Mouse (Mus musculus) midbrain, embryonic 14.5 days (tissue): Measurements from ENCODE around the gene Cdc34. TPM values are rescaled to one million over a fixed set of nuclear protein-coding genes. Genes with fewer than 3 reads are reported as not detected.

Experiments used
- ATAC-seq: fragments of 200-750 bp; cut with Nextera tagmentation; 2 replicates; pipeline ENCODE4 v1.8.0; 2017; ENCODE audit warnings: moderate number of reproducible peaks, moderate library complexity; ENCODE audit not compliant: low FRiP score, low TSS enrichment
- DNase-seq: peaks from one replicate; pipeline ENCODE4 v3.0.0-alpha.2; 2015
- H3K27ac ChIP-seq: fragments of 300-500 bp; sonication (generic); replicated peaks from 2 replicates; pipeline ENCODE4 v1.5.1; 2014; ENCODE audit warnings: mild to moderate bottlenecking, low read depth, low read length, moderate library complexity
- H3K27me3 ChIP-seq: fragments of 300-500 bp; sonication (generic); 2 replicates; pipeline ENCODE4 v1.6.1; 2014; ENCODE audit warnings: low read length, control low read depth, mixed read lengths; ENCODE audit not compliant: control insufficient read depth, insufficient read depth
- H3K36me3 ChIP-seq: fragments of 300-500 bp; sonication (generic); 2 replicates; pipeline ENCODE4 v1.6.1; 2014; ENCODE audit warnings: low read length, control low read depth; ENCODE audit not compliant: control insufficient read depth, insufficient read depth
- H3K4me1 ChIP-seq: fragments of 300-500 bp; sonication (generic); 2 replicates; pipeline ENCODE4 v1.6.1; 2014; ENCODE audit warnings: mild to moderate bottlenecking, antibody characterized with exemption, low read length, control low read depth; ENCODE audit not compliant: control insufficient read depth, insufficient read depth
- H3K4me2 ChIP-seq: fragments of 300-500 bp; sonication (generic); 2 replicates; pipeline ENCODE4 v1.6.1; 2014; ENCODE audit warnings: mild to moderate bottlenecking, low read length, moderate library complexity
- H3K4me3 ChIP-seq: fragments of 300-500 bp; sonication (generic); replicated peaks from 2 replicates; pipeline ENCODE4 v1.5.1; 2014; ENCODE audit warnings: low read depth, low read length
- H3K9ac ChIP-seq: fragments of 300-500 bp; sonication (generic); replicated peaks from 2 replicates; pipeline ENCODE4 v1.6.1; 2014; ENCODE audit warnings: mild to moderate bottlenecking, low read length, moderate library complexity
- H3K9me3 ChIP-seq: fragments of 300-500 bp; sonication (generic); 2 replicates; pipeline ENCODE4 v1.6.1; 2016; ENCODE audit warnings: low read length, control low read depth, mixed read lengths; ENCODE audit not compliant: control insufficient read depth
- WGBS: fragments of 180-500 bp; shearing (Covaris S2); extraction: QIAGEN DNeasy Blood & Tissue Kit; methylation state at CpG from one replicate; pipeline ENCODE4 v1.1.7; 2014; 5-methylcytosine and 5-hydroxymethylcytosine counted together
- polyA plus RNA-seq: library from polyadenylated mRNA; unstranded; fragments of >200 nt; fragmentation: Nextera tagmentation; extraction: Ambion mirVana; gene quantifications from 2 replicates; pipeline ENCODE4 v1.2.1, GENCODE M21; 2014

Cdc34 gene
- polyA plus RNA-seq, 1 experiment from 2014 or later: 80.4 TPM

GRCm38 (mm10) chr10:79680606-79681495 lies 1.1 kb upstream of the Cdc34 start:
- H3K4me2 ChIP-seq: peak overlapping the region; percentile 61
- no peaks in the 10 kb centered on the region for H3K9me3 ChIP-seq
- peak overlapping the region; percentile 86 for H3K27ac ChIP-seq
- ATAC-seq (peak; percentile 13), DNase-seq (peak; percentile 15)
- 39% methylated on average over 11 of the region's 11 CpGs for WGBS
- H3K36me3 ChIP-seq: peaks cover 22% of the 10 kb centered on the region
- H3K27me3 ChIP-seq: no peaks in the 10 kb centered on the region
- H3K4me3 ChIP-seq: peak overlapping the region; percentile 75
- peaks cover 18% of the 10 kb centered on the region for H3K4me1 ChIP-seq
- H3K9ac ChIP-seq: peak overlapping the region; percentile 54

- ATAC-seq: 0 out of 2 replicates have a peak, but pooled peaks have one; percentile 1
- no peaks in the 10 kb centered on the region for H3K27me3 ChIP-seq
- 0% methylated on average over 10 of the region's 10 CpGs for WGBS
- peaks cover 34% of the 10 kb centered on the region for H3K36me3 ChIP-seq
- H3K4me1 ChIP-seq: peaks cover 18% of the 10 kb centered on the region
- peak overlapping the region; percentile 75 for H3K4me3 ChIP-seq
- H3K9me3 ChIP-seq: no peaks in the 10 kb centered on the region
- H3K27ac ChIP-seq: 0 out of 2 replicates have a peak overlapping the region, but pooled peaks have one; percentile 3
- H3K4me2 ChIP-seq: peak overlapping the region; percentile 90
- H3K9ac ChIP-seq: peak overlapping the region; percentile 72
- DNase-seq: peak; percentile 26
These were observed 538 bp downstream of the Cdc34 start for GRCm38 (mm10) chr10:79682551-79682915.

DNA sequence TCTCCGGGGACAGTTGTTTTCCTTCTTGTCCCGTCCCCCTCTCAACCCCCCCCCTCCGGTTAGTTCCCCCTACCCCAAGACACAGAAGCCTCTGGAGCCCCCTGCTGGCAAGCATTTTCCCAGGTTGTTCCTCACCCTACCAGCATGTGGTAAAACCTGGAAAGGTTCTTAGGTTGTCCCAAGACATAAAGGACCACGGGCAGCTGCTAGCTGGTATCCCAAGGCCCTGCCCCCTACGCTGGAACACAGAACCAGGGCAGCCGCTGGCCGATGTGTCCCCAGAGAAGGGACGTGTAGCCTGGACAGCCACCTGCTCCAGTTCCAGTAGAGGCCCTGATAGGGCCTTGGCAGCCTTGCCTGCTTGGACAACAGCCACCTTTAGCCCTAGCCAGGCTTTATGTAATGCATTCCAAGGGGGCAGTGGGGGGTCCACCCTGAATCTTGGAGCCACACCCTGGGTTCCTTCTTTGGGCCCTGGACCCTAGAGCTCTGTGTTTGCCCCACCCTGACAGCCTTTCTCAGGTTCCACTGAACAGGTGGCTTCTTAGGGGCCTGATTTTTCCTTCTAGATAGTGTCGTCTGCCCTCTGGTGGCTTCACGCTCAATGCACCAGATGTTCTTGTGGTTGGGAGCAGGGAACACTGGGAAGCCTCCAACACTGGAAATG lies 1.1 kb downstream of the Cdc34 start:
- H3K9ac ChIP-seq: peak overlapping the region; percentile 72
- DNase-seq (peak; percentile 49), ATAC-seq (peak; percentile 2; the same call in 1 of the 2 replicates)
- peaks cover 39% of the 10 kb centered on the region for H3K36me3 ChIP-seq
- H3K4me2 ChIP-seq: peak overlapping the region; percentile 90
- WGBS: 6% methylated on average over 10 of the region's 10 CpGs
- H3K4me1 ChIP-seq: peaks cover 18% of the 10 kb centered on the region
- H3K27ac ChIP-seq: 0 out of 2 replicates have a peak overlapping the region, but pooled peaks have one; percentile 3
- no peaks in the 10 kb centered on the region for H3K27me3 ChIP-seq
- no peaks in the 10 kb centered on the region for H3K9me3 ChIP-seq
- peak overlapping the region; percentile 75 for H3K4me3 ChIP-seq

GRCm38 (mm10) chr10:79683726-79684640 lies 2.0 kb downstream of the Cdc34 start:
- peak overlapping the region; percentile 75 for H3K4me3 ChIP-seq
- WGBS: 90% methylated on average over 6 of the region's 6 CpGs
- ATAC-seq: no peak

DNA sequence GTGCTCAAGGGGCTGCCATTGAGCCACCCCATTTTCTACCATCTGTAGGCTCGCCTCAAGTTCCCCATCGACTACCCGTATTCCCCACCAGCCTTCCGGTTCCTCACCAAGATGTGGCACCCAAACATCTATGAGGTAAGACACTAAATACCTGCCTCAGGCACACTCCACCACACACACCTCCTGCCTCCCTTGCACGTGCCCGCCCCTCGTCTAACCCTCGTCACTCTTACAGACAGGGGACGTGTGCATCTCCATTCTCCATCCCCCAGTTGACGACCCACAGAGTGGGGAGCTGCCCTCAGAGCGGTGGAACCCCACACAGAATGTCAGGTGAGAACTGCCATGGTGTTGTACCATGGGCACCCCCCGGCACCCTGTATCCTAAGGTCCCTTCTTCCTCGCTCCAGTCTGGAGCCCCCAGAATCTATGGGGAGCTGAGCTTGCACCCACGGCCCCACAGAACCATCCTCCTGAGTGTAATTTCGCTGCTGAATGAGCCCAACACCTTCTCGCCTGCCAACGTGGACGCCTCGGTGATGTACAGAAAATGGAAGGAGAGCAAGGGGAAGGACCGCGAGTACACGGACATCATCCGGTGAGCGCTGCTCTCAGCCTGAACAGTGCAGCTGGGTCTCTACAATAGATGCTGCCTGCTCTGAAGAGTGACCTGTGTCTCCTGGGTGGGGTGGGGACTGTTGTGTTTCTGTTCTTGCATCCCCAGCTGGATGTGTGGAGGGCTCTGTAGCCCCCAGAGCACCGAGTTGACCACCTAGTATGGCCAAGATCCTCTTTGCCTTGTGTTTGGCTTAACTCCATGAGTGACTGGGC lies 3.0 kb downstream of the Cdc34 start:
- Histone ChIP-seq H3K4me3 (no peak overlapping the region), H3K4me1 (peaks cover 18% of the 10 kb centered on the region), H3K9me3 (no peaks in the 10 kb centered on the region), H3K27ac (no peak overlapping the region), H3K27me3 (no peaks in the 10 kb centered on the region), H3K9ac (no peak overlapping the region), H3K4me2 (no peak overlapping the region), H3K36me3 (peaks cover 53% of the 10 kb centered on the region)
- 96% methylated on average over 25 of the region's 25 CpGs for WGBS
- DNase-seq: no peak
- ATAC-seq: no peak

More at GRCm38 (mm10) chr10:79683726-79684640, 2.0 kb downstream of the Cdc34 start:
- DNase-seq: no peak
- H3K9ac ChIP-seq: no peak overlapping the region
- H3K9me3 ChIP-seq: no peaks in the 10 kb centered on the region
- H3K36me3 ChIP-seq: peaks cover 49% of the 10 kb centered on the region
- no peaks in the 10 kb centered on the region for H3K27me3 ChIP-seq
- peaks cover 18% of the 10 kb centered on the region for H3K4me1 ChIP-seq
- peak overlapping the region; percentile 90 for H3K4me2 ChIP-seq
- H3K27ac ChIP-seq: no peak overlapping the region

GRCm38 (mm10) chr10:79686219-79686618 lies 4.2 kb downstream of the Cdc34 start:
- no peak for ATAC-seq
- no peak overlapping the region for H3K27ac ChIP-seq
- H3K4me2 ChIP-seq: no peak overlapping the region
- peaks cover 15% of the 10 kb centered on the region for H3K4me1 ChIP-seq
- 87% methylated on average over 2 of the region's 2 CpGs for WGBS
- H3K36me3 ChIP-seq: peaks cover 53% of the 10 kb centered on the region
- H3K9ac ChIP-seq: no peak overlapping the region
- H3K4me3 ChIP-seq: no peak overlapping the region
- H3K27me3 ChIP-seq: no peaks in the 10 kb centered on the region
- no peaks in the 10 kb centered on the region for H3K9me3 ChIP-seq
- DNase-seq: no peak

DNA sequence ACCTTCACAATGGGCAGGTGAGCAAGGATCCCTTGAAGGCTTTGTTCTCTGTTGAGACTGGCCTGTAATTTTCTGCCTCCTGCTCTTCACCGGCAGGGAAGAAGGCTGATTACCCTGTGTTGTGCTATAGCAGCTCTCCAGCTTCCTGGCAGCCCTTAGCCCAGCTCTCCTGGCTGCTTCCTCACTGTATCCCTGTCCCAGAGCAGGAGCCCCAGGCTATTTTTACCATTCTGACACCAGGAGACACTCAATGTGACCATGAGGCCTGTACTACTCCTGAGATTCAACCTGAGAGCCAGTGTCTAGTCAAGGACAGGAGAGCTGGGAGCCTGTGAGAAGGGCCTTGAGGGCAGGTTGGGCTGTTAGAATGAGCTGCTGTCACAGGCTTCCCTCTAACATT lies 4.7 kb downstream of the Cdc34 start:
- 100% methylated on average over 1 of the region's 1 CpGs for WGBS
- H3K36me3 ChIP-seq: peaks cover 53% of the 10 kb centered on the region

More for the DNA sequence above, 4.7 kb downstream of the Cdc34 start:
- Histone ChIP-seq H3K4me1 (peaks cover 15% of the 10 kb centered on the region), H3K9me3 (no peaks in the 10 kb centered on the region), H3K27ac (no peak overlapping the region), H3K4me2 (no peak overlapping the region), H3K27me3 (no peaks in the 10 kb centered on the region), H3K9ac (no peak overlapping the region), H3K4me3 (no peak overlapping the region)
- DNase-seq (no peak), ATAC-seq (no peak)
